Mouse (Mus musculus): ENCODE data around the gene Mrto4.

DNA sequence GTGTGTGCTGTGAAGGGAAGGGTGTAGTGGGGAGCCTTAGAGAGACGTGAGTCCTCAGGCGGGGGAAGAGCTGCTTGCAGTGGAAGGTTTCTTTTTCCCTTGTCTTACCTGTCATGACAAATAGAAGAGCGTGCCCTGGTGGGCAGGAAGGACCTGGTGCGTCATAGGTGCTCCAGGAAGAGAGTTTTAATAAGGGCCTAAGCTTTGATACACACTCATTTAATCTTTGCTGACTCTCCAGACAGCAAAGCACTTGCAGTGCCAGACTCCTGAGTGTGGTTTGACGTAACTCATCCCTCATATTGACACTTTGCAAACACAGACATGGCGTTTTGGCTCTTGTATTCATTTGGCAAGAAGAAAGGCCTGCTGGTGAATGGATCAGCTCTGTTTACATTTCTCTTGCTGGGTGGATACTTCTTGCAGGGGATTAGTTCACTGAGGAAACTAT is 34.5 kb upstream of the Mrto4 start:
- TF ChIP-seq ZC3H11A (IDR thresholded peaks at IDR 0.05; ENCODE audit: borderline replicate concordance, low read depth, low read length), result no peak
- TF ChIP-seq MAFK (IDR thresholded peaks at IDR 0.05; ENCODE audit: insufficient read depth, low read depth, low read length), result no peak
- no peak for TF ChIP-seq CHD2 (IDR thresholded peaks at IDR 0.05; ENCODE audit: low read depth, low read length)
- no peak for TF ChIP-seq HCFC1 (IDR thresholded peaks at IDR 0.05; ENCODE audit: borderline replicate concordance, insufficient read depth, low read length)

Data from ES-E14 (cell line).